Mouse (Mus musculus): ENCODE results near the gene Ube2dnl2. TPM values are rescaled to one million over a fixed set of nuclear protein-coding genes. Genes with fewer than 3 reads are reported as not detected.

Gene Ube2dnl2
- total RNA-seq (2014; fragmentation: Nextera tagmentation) (not detected in 2 replicates), total RNA-seq (2017) (not detected in 2 replicates)

GRCm38 (mm10) chrX:114907282-114907681 is at the start of gene Ube2dnl2:
Gene Ube2dnl2 (plus strand): TSS chrX:114907582.
- ATAC-seq (replicated peaks; ENCODE audit: poor library complexity, severe bottlenecking) = no peak

- no peak for ATAC-seq (replicated peaks; ENCODE audit: poor library complexity, severe bottlenecking)
These were observed 11.9 kb upstream of the Ube2dnl2 start for GRCm38 (mm10) chrX:114895489-114895888.

GRCm38 (mm10) chrX:114897506-114897905 is 9.9 kb upstream of the Ube2dnl2 start:
- no peak for ATAC-seq (replicated peaks; ENCODE audit: poor library complexity, severe bottlenecking)

GRCm38 (mm10) chrX:114903391-114903790 is 4.0 kb upstream of the Ube2dnl2 start:
- no peak for ATAC-seq (replicated peaks; ENCODE audit: poor library complexity, severe bottlenecking)

GRCm38 (mm10) chrX:114904712-114905111 is 2.7 kb upstream of the Ube2dnl2 start, which contains the start of gene Ube2dnl1:
Gene Ube2dnl1 (plus strand): TSS chrX:114905012.
- no peak for ATAC-seq (replicated peaks; ENCODE audit: poor library complexity, severe bottlenecking)

GRCm38 (mm10) chrX:114955066-114955465 is 47.7 kb downstream of the Ube2dnl2 start:
- no peak for ATAC-seq (replicated peaks; ENCODE audit: poor library complexity, severe bottlenecking)

Other genes with a start within 250 kb of the Ube2dnl2 start
- gene Ube2dnl1, start 2.6 kb upstream of the Ube2dnl2 start, total RNA-seq (2014; fragmentation: Nextera tagmentation) = not detected in 2 replicates
- not detected in 2 replicates for gene Ube2dnl1, start 2.6 kb upstream of the Ube2dnl2 start, total RNA-seq (2017)